Mouse (Mus musculus) spleen, embryonic (tissue): ENCODE results near the gene Gm11541.

ENCODE experiments used
- CTCF ChIA-PET: fragments of 350-600 bp; sonication (Branson Sonifier 250); formaldehyde crosslinking; loops from one replicate; lab custom pipeline; 2022; lab: Charles Lee

The Gm11541 gene

GRCm38 (mm10) chr11:94704472-94704871 is at the start of gene Gm11541:
Gene Gm11541 (minus strand): TSS chr11:94704499.
- CTCF ChIA-PET = no interaction called here

GRCm38 (mm10) chr11:94752946-94753713 is 48.8 kb upstream of the Gm11541 start:
- CTCF ChIA-PET = no interaction called here

- CTCF ChIA-PET = no interaction called here
Measured at GRCm38 (mm10) chr11:94741732-94742272, 37.5 kb upstream of the Gm11541 start, which contains the start of gene Cdc34b. Gene Cdc34b (plus strand): TSS chr11:94741782.

GRCm38 (mm10) chr11:94735746-94736145 is 31.4 kb upstream of the Gm11541 start:
- CTCF ChIA-PET = no interaction called here

GRCm38 (mm10) chr11:94732773-94733172 is 28.5 kb upstream of the Gm11541 start:
- CTCF ChIA-PET = no interaction called here

GRCm38 (mm10) chr11:94731229-94731628 is 26.9 kb upstream of the Gm11541 start:
- CTCF ChIA-PET = no interaction called here

GRCm38 (mm10) chr11:94730261-94730660 is 26.0 kb upstream of the Gm11541 start:
- CTCF ChIA-PET = no interaction called here

GRCm38 (mm10) chr11:94729565-94729964 is 25.3 kb upstream of the Gm11541 start:
- CTCF ChIA-PET = interaction anchor here (0.6 kb wide), 1 partner anchor 112 kb away, joined by 4 read pairs; no protein-coding TSS in a partner anchor

GRCm38 (mm10) chr11:94728545-94728944 is 24.2 kb upstream of the Gm11541 start:
- CTCF ChIA-PET = interaction anchor here (0.6 kb wide), 1 partner anchor 109 kb away, joined by 5 read pairs; no protein-coding TSS in a partner anchor

GRCm38 (mm10) chr11:94727306-94727705 is 23.0 kb upstream of the Gm11541 start:
- CTCF ChIA-PET = no interaction called here

GRCm38 (mm10) chr11:94719216-94719615 is 14.9 kb upstream of the Gm11541 start:
- CTCF ChIA-PET = no interaction called here

- CTCF ChIA-PET = no interaction called here
Measured at GRCm38 (mm10) chr11:94718113-94718909, 14.0 kb upstream of the Gm11541 start.

- CTCF ChIA-PET = no interaction called here
Measured at GRCm38 (mm10) chr11:94717239-94717638, 12.9 kb upstream of the Gm11541 start.

- CTCF ChIA-PET = interaction anchor here (0.6 to 0.7 kb wide), 2 partner anchors 130 to 184 kb away, joined by 6 to 8 read pairs; no protein-coding TSS in a partner anchor
Measured at GRCm38 (mm10) chr11:94716754-94717153, 12.5 kb upstream of the Gm11541 start.

GRCm38 (mm10) chr11:94715622-94716021 is 11.3 kb upstream of the Gm11541 start:
- CTCF ChIA-PET = interaction anchor here (0.7 kb wide), 1 partner anchor 16 kb away, joined by 3 read pairs; no protein-coding TSS in a partner anchor

- CTCF ChIA-PET = no interaction called here
Measured at GRCm38 (mm10) chr11:94713246-94713860, 9.1 kb upstream of the Gm11541 start.

GRCm38 (mm10) chr11:94704020-94704419 is 279 bp downstream of the Gm11541 start:
- CTCF ChIA-PET = no interaction called here

- CTCF ChIA-PET = no interaction called here
Measured at GRCm38 (mm10) chr11:94702216-94702610, 2.1 kb downstream of the Gm11541 start.

- CTCF ChIA-PET = no interaction called here
Measured at GRCm38 (mm10) chr11:94701401-94702215, 2.7 kb downstream of the Gm11541 start.

- CTCF ChIA-PET = interaction anchor here (0.6 kb wide), 1 partner anchor 16 kb away, joined by 3 read pairs; no protein-coding TSS in a partner anchor
Measured at GRCm38 (mm10) chr11:94699399-94699798, 4.9 kb downstream of the Gm11541 start.
